Mouse (Mus musculus): ENCODE results near the gene Galns.

Galns gene

GRCm38 (mm10) chr8:122531312-122531711 is 80.0 kb downstream of the Galns start:
- no peak for DNase-seq

GRCm38 (mm10) chr8:122529159-122529558 is 82.1 kb downstream of the Galns start:
- DNase-seq = no peak

Data from B cell, adult 2 months (primary cell).